Mouse (Mus musculus) ZHBTc4 (cell line): ENCODE measurements around the gene Arhgef10l.
A peak's percentile ranks its signal among the peaks of the same experiment; 100 is the strongest.

Experiments
- DNase-seq: peaks from one replicate; pipeline ENCODE4 v3.0.0-alpha.2; 2011; ENCODE audit warnings: low read depth, low spot score

Gene Arhgef10l

GRCm38 (mm10) chr4:140665760-140666159 lies at the start of gene Arhgef10l:
TSS of gene Arhgef10l (minus strand) at chr4:140666012.
- DNase-seq = peak; percentile 29

DNA sequence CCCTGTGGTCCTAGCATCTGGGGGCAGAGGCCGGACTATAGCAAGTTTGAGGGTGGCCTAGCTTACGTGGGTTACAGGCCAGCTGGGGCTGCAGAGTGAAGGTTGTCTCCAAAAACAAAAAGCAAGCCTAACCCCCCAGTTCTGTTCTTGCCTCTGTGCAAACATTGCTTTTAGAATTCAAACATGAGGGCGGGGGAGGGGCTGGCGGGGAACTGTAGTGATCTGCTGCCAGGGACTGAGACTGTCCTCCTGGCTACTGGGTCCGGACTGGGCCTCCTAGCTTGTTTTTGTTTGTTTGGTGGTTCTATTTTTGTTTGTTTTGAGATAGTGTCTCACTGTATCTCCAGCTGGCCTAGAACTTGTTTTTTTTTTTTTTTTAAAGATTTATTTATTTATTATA lies 48.8 kb upstream of the Arhgef10l start:
- no peak for DNase-seq

- DNase-seq = peak; percentile 93
These were observed 47.9 kb upstream of the Arhgef10l start for GRCm38 (mm10) chr4:140713480-140714365.

DNA sequence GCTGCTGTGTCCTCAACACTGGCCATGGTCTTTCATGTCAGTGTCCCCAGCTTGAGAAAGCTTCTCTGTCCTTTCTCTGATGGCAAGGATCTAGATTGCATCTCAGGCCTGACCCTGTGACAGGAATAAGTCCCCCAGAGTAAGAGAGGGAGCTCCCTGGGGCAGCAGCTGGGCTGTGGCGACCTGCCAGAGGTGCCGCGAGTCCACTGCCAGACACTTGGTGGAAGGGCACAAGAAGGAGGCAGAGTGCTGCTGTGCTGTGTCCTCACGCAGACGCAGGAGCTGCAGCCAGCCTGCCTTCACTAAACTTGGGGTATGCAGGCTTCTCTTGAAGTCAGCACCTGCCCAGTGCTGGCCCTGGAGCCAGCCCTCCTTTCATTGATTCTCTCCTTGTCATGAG lies 45.5 kb upstream of the Arhgef10l start:
- no peak for DNase-seq

GRCm38 (mm10) chr4:140710781-140711180 lies 45.0 kb upstream of the Arhgef10l start:
- no peak for DNase-seq

GRCm38 (mm10) chr4:140709617-140710016 lies 43.8 kb upstream of the Arhgef10l start:
- DNase-seq = no peak

DNA sequence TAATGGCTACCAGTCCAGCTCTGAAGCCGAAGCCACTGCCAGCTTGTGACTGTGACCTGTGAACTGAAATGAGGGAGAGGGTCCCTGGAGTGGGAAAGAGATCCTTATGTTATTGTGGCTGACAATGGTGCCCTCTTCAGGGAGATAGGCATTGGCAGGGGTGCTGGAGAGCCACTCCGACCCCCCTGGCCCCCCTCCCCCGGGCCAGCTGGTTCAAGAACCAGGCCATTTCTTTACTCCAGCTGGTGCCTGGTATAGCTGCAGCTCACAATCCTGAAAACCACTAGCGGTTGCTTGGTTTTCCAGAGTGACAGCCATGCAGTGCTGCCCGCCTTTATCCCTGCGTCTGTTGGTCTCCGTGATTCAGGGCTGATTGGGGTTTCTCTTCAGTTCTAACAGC lies 43.3 kb upstream of the Arhgef10l start:
- no peak for DNase-seq

GRCm38 (mm10) chr4:140708297-140708927 lies 42.6 kb upstream of the Arhgef10l start:
- DNase-seq = no peak

DNA sequence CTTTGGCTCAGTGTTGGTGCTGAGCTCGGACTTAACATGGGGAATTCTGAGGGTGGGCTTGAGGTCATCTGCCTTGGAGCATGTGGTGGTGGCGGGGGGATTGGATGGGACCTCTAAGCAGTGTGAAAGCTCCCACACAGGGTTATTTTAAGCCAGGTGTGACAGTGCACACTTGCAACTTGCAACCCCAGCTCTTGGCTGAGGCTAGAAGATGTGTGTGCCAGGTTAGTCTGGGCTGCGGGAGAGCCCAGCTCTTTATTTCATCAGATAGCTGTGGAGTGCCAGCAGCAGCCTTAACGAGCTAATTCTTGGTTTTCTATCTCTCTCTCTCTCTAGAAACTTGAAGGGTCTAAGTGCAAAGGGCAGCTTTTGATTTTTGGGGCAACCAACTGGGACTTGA lies 41.8 kb upstream of the Arhgef10l start:
- no peak for DNase-seq

GRCm38 (mm10) chr4:140704166-140704565 lies 38.4 kb upstream of the Arhgef10l start:
- DNase-seq = no peak

GRCm38 (mm10) chr4:140703636-140704035 lies 37.8 kb upstream of the Arhgef10l start:
- peak; percentile 91 for DNase-seq

DNA sequence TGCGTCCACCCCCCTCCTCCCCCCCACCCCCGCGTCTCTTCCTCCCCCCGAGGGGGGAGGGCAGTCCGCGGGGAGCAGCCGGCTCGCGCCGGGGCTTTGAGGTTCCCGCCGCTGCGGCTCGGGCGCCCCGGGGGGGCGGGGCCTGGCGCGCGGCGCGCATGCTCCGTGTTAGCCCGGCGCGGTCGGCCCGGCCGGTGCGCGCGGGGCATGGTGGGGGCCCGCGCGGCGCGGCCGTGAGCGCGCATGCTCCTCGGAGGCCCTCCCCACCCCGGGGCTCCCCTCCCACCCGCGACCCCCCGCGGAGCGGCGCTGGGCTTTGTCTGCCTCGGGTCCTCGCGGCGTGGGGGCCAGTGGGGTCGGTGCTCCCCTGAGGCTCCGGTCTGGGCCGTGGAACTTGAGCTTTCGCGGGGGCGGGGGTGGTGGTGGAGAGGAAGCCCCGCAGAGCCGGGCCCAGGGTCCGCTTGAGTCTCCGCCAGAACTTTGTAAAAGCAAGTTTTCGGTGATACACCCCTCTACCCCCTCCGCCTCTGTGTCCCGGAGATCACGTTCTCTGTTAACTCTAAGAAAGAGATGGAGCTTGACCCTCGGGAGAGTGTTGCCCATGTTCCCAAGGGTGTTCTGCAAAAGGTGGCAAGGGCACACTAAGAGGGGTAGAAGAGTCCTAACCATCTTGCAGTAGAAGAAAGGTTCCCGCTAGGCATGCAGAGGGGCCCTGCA lies 37.0 kb upstream of the Arhgef10l start:
- DNase-seq = peak; percentile 80

GRCm38 (mm10) chr4:140701716-140702561 lies 36.1 kb upstream of the Arhgef10l start:
- DNase-seq = no peak

DNA sequence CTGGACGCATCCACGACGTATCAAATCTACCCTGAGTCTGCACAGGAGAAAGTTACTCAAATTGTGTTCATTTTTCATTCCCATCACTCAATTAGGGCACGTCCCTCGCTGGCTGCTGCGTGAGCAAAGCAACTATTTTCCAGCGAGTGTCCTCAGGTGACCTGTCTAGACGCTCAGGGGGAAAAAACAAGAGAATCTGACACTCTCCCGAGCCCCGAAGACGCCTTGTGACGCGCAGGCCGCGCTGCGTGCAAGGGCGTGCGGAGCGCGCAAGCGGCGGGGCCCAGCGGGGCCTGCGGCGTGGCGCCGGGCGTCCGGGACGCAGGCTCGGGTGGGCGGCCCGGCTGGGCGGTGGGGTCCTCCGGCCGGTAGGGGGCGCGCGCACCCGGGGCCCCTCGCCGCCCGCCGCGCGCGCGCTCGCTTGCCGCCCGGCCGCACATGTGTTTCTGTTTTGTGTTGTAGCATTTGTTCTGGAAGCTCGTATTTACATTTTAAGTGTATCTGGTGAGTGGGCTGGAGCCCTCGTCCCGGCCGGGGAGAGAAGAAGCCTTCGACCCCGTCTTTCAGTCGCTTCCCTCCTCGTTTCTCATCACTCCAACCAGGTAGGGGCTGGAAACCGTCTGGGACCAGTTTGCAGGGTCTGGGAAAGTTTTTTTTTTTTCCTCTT lies 35.4 kb upstream of the Arhgef10l start:
- DNase-seq = peak; percentile 91

- DNase-seq = no peak
These were observed 34.6 kb upstream of the Arhgef10l start, which contains the start of gene Rcc2 for GRCm38 (mm10) chr4:140700269-140701018. TSS of gene Rcc2 (plus strand) at chr4:140700541.

DNA sequence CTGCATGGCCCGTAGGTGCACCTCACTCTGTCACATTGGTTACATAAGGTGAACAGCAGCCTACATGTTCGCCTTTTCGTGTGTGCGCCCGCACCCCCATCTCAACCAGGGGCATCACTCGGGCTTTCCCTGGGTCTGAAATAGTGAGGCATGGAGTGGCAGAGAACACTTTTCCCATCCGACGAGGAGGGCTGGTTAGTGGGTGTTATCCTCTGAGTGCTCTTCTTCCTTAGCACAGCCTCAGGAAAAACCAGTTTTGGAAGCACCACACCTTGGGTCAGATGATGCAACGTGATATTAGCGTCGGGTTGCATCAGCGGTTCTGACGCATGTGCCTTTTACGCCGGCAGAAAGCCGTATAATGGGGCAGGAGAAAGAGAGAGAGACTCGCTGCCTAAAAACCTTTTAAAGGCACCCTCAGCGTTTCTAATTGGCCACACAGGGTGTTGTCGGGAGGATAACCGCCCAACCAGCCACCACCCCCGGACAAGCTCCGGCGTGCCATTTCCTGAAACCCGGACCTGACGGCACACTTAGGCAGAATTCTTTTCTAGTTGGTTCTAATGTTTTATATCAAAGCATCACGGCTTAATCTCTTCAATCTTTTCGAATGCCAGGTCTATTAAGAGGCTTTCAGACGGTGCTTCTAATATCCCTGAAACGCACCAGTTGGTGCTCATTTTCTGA lies 33.8 kb upstream of the Arhgef10l start:
- DNase-seq = peak; percentile 90

DNA sequence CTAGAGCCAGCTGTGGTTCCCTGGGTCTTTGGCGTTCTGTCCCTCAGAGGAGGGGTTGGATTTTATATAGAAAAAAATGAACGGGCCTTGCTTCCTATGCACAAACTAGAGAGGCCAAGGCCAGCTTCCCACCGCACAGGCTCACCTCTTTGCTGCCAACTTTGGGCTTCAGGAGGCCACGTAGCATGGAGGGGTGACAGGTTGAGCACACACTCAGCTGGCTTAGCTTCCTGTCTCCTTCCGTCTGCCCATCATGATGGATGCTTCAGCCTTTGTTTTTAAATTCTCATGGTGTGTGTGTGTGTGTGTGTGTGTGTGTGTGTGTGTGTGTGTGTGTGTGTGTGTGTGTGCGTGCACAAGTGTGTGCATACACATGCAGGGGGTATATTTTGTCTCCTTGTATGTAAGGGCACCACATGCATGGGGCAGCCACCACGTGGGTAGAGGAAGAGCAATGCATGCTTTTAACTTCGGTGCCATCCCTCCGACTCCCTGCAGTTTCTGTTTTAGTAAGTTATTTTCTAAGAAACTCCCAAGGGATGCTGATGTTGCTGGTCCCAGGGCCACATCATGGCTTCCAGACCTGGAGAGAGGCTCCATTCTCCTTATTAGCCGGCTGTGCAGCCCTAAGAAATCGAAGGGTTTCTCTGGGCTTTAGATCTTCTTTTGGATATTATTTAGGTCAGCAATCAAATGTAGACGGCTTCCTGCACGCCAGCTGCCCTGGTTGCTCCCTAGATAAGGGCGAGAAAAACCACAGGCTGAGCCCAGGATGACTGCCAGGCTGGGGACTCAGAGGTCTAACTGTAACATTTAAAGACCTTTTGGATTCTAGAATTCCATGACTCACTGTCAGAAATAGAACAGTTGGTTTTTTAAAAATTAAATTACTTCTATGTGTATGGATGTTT lies 30.1 kb upstream of the Arhgef10l start:
- DNase-seq = no peak

DNA sequence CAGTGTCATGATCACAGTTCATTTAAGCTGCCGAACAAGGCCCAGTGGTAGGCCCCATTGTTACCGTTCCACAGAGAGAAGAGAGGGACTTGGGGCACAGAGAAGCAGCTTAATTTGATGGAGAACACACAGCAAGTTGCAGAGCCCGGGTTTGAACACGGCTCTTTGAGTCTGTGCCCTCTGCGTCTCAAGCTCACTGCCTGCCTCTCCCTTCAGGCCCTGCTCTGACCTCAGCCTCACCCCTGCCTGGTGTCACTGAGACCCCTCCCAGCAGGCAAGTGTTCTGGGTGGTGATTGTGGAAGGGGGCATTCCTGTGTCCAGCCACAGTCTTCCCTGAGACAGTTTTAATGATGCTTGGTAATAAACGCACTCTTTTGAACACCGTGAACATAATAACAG lies 29.3 kb upstream of the Arhgef10l start:
- no peak for DNase-seq
